Mouse (Mus musculus) bone marrow macrophage, adult 2 months (primary cell): ENCODE results near the gene Ifnk. TPM values are rescaled to one million over a fixed set of nuclear protein-coding genes. Genes with fewer than 3 reads are reported as not detected.

Source experiments
- H3K27ac ChIP-seq: 2 replicates; pipeline ENCODE4 v1.5.1; 2012; ENCODE audit warnings: low read depth, low read length; ENCODE audit not compliant: insufficient read depth
- H3K4me1 ChIP-seq: 2 replicates; pipeline ENCODE4 v1.6.1; 2012; ENCODE audit warnings: low read length; ENCODE audit not compliant: control insufficient read depth, insufficient read depth
- H3K4me3 ChIP-seq: 2 replicates; pipeline ENCODE4 v1.5.1; 2012; ENCODE audit warnings: mild to moderate bottlenecking, low read length, moderate library complexity; ENCODE audit not compliant: insufficient read depth
- CTCF ChIP-seq: IDR thresholded peaks from 2 replicates; pipeline ENCODE4 v1.5.1; 2012; ENCODE audit warnings: low read depth, mild to moderate bottlenecking, low read length, moderate library complexity
- POLR2A ChIP-seq: IDR thresholded peaks from 2 replicates; pipeline ENCODE4 v1.6.1; 2012; ENCODE audit warnings: mild to moderate bottlenecking, low read depth, low read length, borderline replicate concordance
- polyA plus RNA-seq: library from polyadenylated mRNA; stranded (reverse); fragments of >200 nt; gene quantifications from 2 replicates; pipeline ENCODE4 v1.2.4, GENCODE M21; 2012; ENCODE audit not compliant: missing spikeins, insufficient read depth, insufficient read length

The Ifnk gene
- polyA plus RNA-seq, 1 experiment: not detected

- Histone ChIP-seq H3K4me3 (no peak overlapping the region), H3K27ac (no peak overlapping the region), H3K4me1 (no peaks in the 10 kb centered on the region)
- no peak for TF ChIP-seq CTCF
- TF ChIP-seq POLR2A: no peak
Observed at GRCm38 (mm10) chr4:35177926-35178645, 26.2 kb downstream of the Ifnk start.

GRCm38 (mm10) chr4:35187617-35188326, 35.9 kb downstream of the Ifnk start:
- Histone ChIP-seq H3K27ac (no peak overlapping the region), H3K4me1 (no peaks in the 10 kb centered on the region), H3K4me3 (no peak overlapping the region)
- TF ChIP-seq CTCF (no peak), POLR2A (no peak)

DNA sequence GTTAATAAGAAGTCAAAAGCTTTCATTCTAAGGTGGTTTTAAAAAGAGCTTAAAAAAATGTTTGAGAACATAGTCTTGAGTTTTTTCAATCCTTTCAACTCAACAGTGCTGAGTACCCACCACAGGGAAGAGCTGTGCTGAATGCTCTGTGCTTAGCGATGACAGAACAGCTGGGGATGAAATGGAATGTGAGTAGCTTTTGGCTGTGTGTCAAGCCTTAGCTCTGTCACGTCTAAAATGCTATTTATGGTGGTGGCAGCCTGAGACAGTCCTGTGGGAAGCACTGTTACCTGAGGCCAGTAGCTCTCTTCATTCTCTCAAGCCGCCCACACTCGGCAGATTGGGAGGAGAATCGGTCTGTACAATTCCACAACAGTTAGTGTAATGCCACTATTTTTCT, 37.9 kb downstream of the Ifnk start:
- H3K4me3 ChIP-seq: no peak overlapping the region
- no peak overlapping the region for H3K27ac ChIP-seq
- TF ChIP-seq POLR2A: no peak
- TF ChIP-seq CTCF: no peak
- no peaks in the 10 kb centered on the region for H3K4me1 ChIP-seq

GRCm38 (mm10) chr4:35192725-35193124, 40.9 kb downstream of the Ifnk start:
- TF ChIP-seq POLR2A (no peak), CTCF (no peak)
- Histone ChIP-seq H3K27ac (no peak overlapping the region), H3K4me1 (no peaks in the 10 kb centered on the region), H3K4me3 (no peak overlapping the region)

DNA sequence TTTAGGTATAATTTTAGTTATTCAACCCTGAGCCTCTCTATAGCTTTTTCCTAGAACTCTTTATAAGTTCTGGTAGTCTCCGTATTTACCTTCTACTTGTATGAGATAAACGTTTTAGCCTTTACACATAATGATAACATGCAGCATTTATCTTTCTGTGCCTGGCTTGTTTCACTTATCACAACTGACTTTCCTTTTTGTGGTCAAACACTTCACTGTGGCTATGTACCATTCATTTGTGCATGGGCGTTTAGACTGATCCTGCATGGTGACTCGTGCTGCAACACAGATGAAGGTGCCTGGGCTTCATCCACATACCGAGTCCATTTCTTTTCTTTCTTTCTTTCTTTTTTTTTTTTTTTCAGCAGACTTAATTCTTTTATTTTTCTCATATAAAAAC, 49.8 kb downstream of the Ifnk start:
- no peak overlapping the region for H3K4me3 ChIP-seq
- H3K4me1 ChIP-seq: no peaks in the 10 kb centered on the region
- TF ChIP-seq CTCF (no peak), POLR2A (no peak)
- no peak overlapping the region for H3K27ac ChIP-seq

Other genes starting within 250 kb of the Ifnk start
- gene Mob3b, start 5.4 kb downstream of the Ifnk start, polyA plus RNA-seq: 11.4 and 11.7 TPM in 2 replicates
- gene C9orf72, start 74.1 kb downstream of the Ifnk start, polyA plus RNA-seq: 35.7 and 42.2 TPM in 2 replicates